ENCODE assay signal across 9 mouse cellular contexts in genomic region chr1:74712461-74713098, GRCm38 (mm10). TPM values are rescaled to one million over a fixed set of nuclear protein-coding genes. Genes with fewer than 3 reads are reported as not detected.
A peak's percentile ranks its signal among the peaks of the same experiment; 100 is the strongest.
DNase-seq lines count a peak whose midpoint lies in the region; ATAC-seq lines count a peak whose summit lies in the region.
"Had no signal": no experiment of that assay in that cellular context is flagged by ENCODE, and none has a peak within 500 bp of the region (broad histone marks: within the 10 kb centered on the region; RNA-seq: fewer than 3 reads in every experiment).

No protein-coding gene starts in this region.

- no peaks in the 10 kb centered on the region for H3K9me3 ChIP-seq in heart, embryonic 13.5 days
- H3K9me3 ChIP-seq in embryonic facial prominence, embryonic 10.5 days, result no peaks in the 10 kb centered on the region
- no peaks in the 10 kb centered on the region for H3K9me3 ChIP-seq in intestine, embryonic 14.5 days (ENCODE audit: control insufficient read depth, low read length)
- H3K9me3 ChIP-seq in midbrain, embryonic 14.5 days (ENCODE audit: control insufficient read depth, low read length), result no peaks in the 10 kb centered on the region
- H3K9me3 ChIP-seq: G1E had no signal

- ATAC-seq in heart, embryonic 13.5 days (ENCODE audit: extremely low read depth, insufficient number of reproducible peaks, low FRiP score, low TSS enrichment), result no peak
- ATAC-seq in intestine, embryonic 14.5 days (replicated peaks; ENCODE audit: low FRiP score, low TSS enrichment, low read depth), result no peak
- ATAC-seq in midbrain, embryonic 14.5 days (ENCODE audit: low FRiP score, low TSS enrichment), result no peak

- H3K27me3 ChIP-seq in heart, embryonic 13.5 days (replicated peaks), result no peaks in the 10 kb centered on the region
- peaks cover 10% of the 10 kb centered on the region; the same call in 1 of the 2 replicates for H3K27me3 ChIP-seq in embryonic facial prominence, embryonic 10.5 days (replicated peaks; ENCODE audit: low read depth, poor library complexity, severe bottlenecking)
- no peaks in the 10 kb centered on the region for H3K27me3 ChIP-seq in intestine, embryonic 14.5 days (replicated peaks; ENCODE audit: control insufficient read depth, insufficient read depth, low read length)
- H3K27me3 ChIP-seq in midbrain, embryonic 14.5 days (ENCODE audit: control insufficient read depth, insufficient read depth, low read length), result peaks cover 6% of the 10 kb centered on the region; the same call in 1 of the 2 replicates

- peak overlapping the region; percentile 90 for H3K9ac ChIP-seq in heart, embryonic 13.5 days
- peak overlapping the region; percentile 58; the same call in 1 of the 2 replicates for H3K9ac ChIP-seq in intestine, embryonic 14.5 days (ENCODE audit: low read length)
- no peak overlapping the region for H3K9ac ChIP-seq in midbrain, embryonic 14.5 days (replicated peaks; ENCODE audit: low read length)

- WGBS in heart, embryonic 13.5 days, result 39% methylated on average over 5 of the region's 5 CpGs
- 35% methylated on average over 5 of the region's 5 CpGs for WGBS in embryonic facial prominence, embryonic 10.5 days
- WGBS in intestine, embryonic 14.5 days, result 41% methylated on average over 5 of the region's 5 CpGs
- WGBS in midbrain, embryonic 14.5 days, result 38% methylated on average over 5 of the region's 5 CpGs

- H3K4me1 ChIP-seq in heart, embryonic 13.5 days, result peaks cover 18% of the 10 kb centered on the region
- peaks cover 40% of the 10 kb centered on the region for H3K4me1 ChIP-seq in embryonic facial prominence, embryonic 10.5 days
- H3K4me1 ChIP-seq in intestine, embryonic 14.5 days (replicated peaks; ENCODE audit: control insufficient read depth, insufficient read depth, low read length), result no peaks in the 10 kb centered on the region; the same call in 1 of the 2 replicates
- H3K4me1 ChIP-seq in midbrain, embryonic 14.5 days (ENCODE audit: control insufficient read depth, insufficient read depth, low read length), result peaks cover 9% of the 10 kb centered on the region

- H3K4me2 ChIP-seq in heart, embryonic 13.5 days, result peak overlapping the region; percentile 97
- peak overlapping the region; percentile 98 for H3K4me2 ChIP-seq in intestine, embryonic 14.5 days (ENCODE audit: low read length)
- H3K4me2 ChIP-seq in midbrain, embryonic 14.5 days (ENCODE audit: low read length), result peak overlapping the region; percentile 71

- H3K36me3 ChIP-seq in heart, embryonic 13.5 days, result no peaks in the 10 kb centered on the region
- H3K36me3 ChIP-seq in embryonic facial prominence, embryonic 10.5 days (replicated peaks), result no peaks in the 10 kb centered on the region
- H3K36me3 ChIP-seq in intestine, embryonic 14.5 days (ENCODE audit: control insufficient read depth, insufficient read depth, low read length), result no peaks in the 10 kb centered on the region
- no peaks in the 10 kb centered on the region for H3K36me3 ChIP-seq in midbrain, embryonic 14.5 days (ENCODE audit: control insufficient read depth, insufficient read depth, low read length)
- H3K36me3 ChIP-seq: G1E had no signal

- H3K4me3 ChIP-seq in heart, embryonic 13.5 days, result peak overlapping the region; percentile 74
- peak overlapping the region; percentile 72 for H3K4me3 ChIP-seq in embryonic facial prominence, embryonic 10.5 days
- peak overlapping the region; percentile 57 for H3K4me3 ChIP-seq in intestine, embryonic 14.5 days (ENCODE audit: low read depth, low read length)
- H3K4me3 ChIP-seq in midbrain, embryonic 14.5 days (replicated peaks; ENCODE audit: low read depth, low read length), result peak overlapping the region; percentile 37

- no peak for DNase-seq in heart, adult 8-10 months (ENCODE audit: low spot score)
- no peak for DNase-seq in embryonic facial prominence, embryonic 10.5 days (ENCODE audit: low spot score)
- no peak for DNase-seq in intestine, embryonic 14.5 days (ENCODE audit: low spot score)
- no peak for DNase-seq in midbrain, embryonic 14.5 days
- no peak for DNase-seq in T-cell, adult 2 months (ENCODE audit: low spot score)
- no peak for DNase-seq in left cerebral cortex, adult 11 months (ENCODE audit: low spot score)
- no peak for DNase-seq in thymus, postnatal 36 days

- H3K27ac ChIP-seq in heart, embryonic 13.5 days (replicated peaks), result no peak overlapping the region; the same call in 1 of the 2 replicates
- peak overlapping the region; percentile 88; the same call in 1 of the 2 replicates for H3K27ac ChIP-seq in embryonic facial prominence, embryonic 10.5 days (replicated peaks)
- no peak overlapping the region for H3K27ac ChIP-seq in intestine, embryonic 14.5 days (ENCODE audit: low read depth)
- no peak overlapping the region for H3K27ac ChIP-seq in midbrain, embryonic 14.5 days (replicated peaks; ENCODE audit: low read depth, low read length)

RNA-seq across cellular contexts. Expression of gene Cyp27a1, which starts 0.8 kb away (rescaled TPM):
- 11.1 and 11.3 TPM in 2 replicates for polyA plus RNA-seq in heart, embryonic 13.5 days (2015; fragmentation: Nextera tagmentation; extraction: Ambion mirVana)
- 10 to 100 TPM; 11.3 to 20.8 (median 16.6) TPM for total RNA-seq in heart, adult 8-10 months (2022)
- polyA plus RNA-seq in embryonic facial prominence, embryonic 10.5 days (2016; fragmentation: Nextera tagmentation; extraction: Ambion mirVana), result 12.1 and 12.8 TPM in 2 replicates
- 6.4 and 8.9 TPM in 2 replicates for polyA plus RNA-seq in intestine, embryonic 14.5 days (2014; fragmentation: Nextera tagmentation; extraction: Ambion mirVana)
- 0.53 and 2.1 TPM in 2 replicates for polyA plus RNA-seq in midbrain, embryonic 14.5 days (2014; fragmentation: Nextera tagmentation; extraction: Ambion mirVana)
- polyA plus RNA-seq: G1E had no signal

RNA-seq across cellular contexts. Expression of gene Prkag3, which starts 36.4 kb away (rescaled TPM):
- polyA plus RNA-seq in heart, embryonic 13.5 days (2015; fragmentation: Nextera tagmentation; extraction: Ambion mirVana), result 4.2 and 7.2 TPM in 2 replicates
- total RNA-seq in heart, adult 8-10 months (2022), result 1 to 10 TPM; 1.6 to 4.1 (median 2.2) TPM
- polyA plus RNA-seq in embryonic facial prominence, embryonic 10.5 days (2016; fragmentation: Nextera tagmentation; extraction: Ambion mirVana), result 0.11 TPM in 1 of 2 replicates, not detected in the other
- 0.09 TPM in 2 replicates for polyA plus RNA-seq in intestine, embryonic 14.5 days (2014; fragmentation: Nextera tagmentation; extraction: Ambion mirVana)
- not detected in 2 replicates for polyA plus RNA-seq in midbrain, embryonic 14.5 days (2014; fragmentation: Nextera tagmentation; extraction: Ambion mirVana)
- total RNA-seq: G1E had no signal
- polyA plus RNA-seq: G1E had no signal

RNA-seq across cellular contexts. Expression of gene Ttll4, which starts 51.0 kb away (rescaled TPM):
- polyA plus RNA-seq in heart, embryonic 13.5 days (2015; fragmentation: Nextera tagmentation; extraction: Ambion mirVana), result 8.0 and 9.1 TPM in 2 replicates
- total RNA-seq in heart, adult 8-10 months (2022), result 10 to 100 TPM in 1 of 4 experiments, 1 to 10 TPM in 3; 8.1 to 10.5 (median 9.3) TPM
- polyA plus RNA-seq in embryonic facial prominence, embryonic 10.5 days (2016; fragmentation: Nextera tagmentation; extraction: Ambion mirVana), result 49.9 and 59.4 TPM in 2 replicates
- polyA plus RNA-seq in intestine, embryonic 14.5 days (2014; fragmentation: Nextera tagmentation; extraction: Ambion mirVana), result 21.8 and 26.3 TPM in 2 replicates
- polyA plus RNA-seq in midbrain, embryonic 14.5 days (2014; fragmentation: Nextera tagmentation; extraction: Ambion mirVana), result 10.4 and 20.1 TPM in 2 replicates

RNA-seq across cellular contexts. Expression of gene Wnt6, which starts 59.1 kb away (rescaled TPM):
- 0.31 and 0.36 TPM in 2 replicates for polyA plus RNA-seq in heart, embryonic 13.5 days (2015; fragmentation: Nextera tagmentation; extraction: Ambion mirVana)
- total RNA-seq in heart, adult 8-10 months (2022), result under 1 TPM; 0.16 to 0.69 (median 0.26) TPM
- polyA plus RNA-seq in embryonic facial prominence, embryonic 10.5 days (2016; fragmentation: Nextera tagmentation; extraction: Ambion mirVana), result 26.5 and 26.6 TPM in 2 replicates
- 0.22 and 0.31 TPM in 2 replicates for polyA plus RNA-seq in intestine, embryonic 14.5 days (2014; fragmentation: Nextera tagmentation; extraction: Ambion mirVana)
- 2.7 TPM in 1 of 2 replicates, not detected in the other for polyA plus RNA-seq in midbrain, embryonic 14.5 days (2014; fragmentation: Nextera tagmentation; extraction: Ambion mirVana)
- total RNA-seq: G1E had no signal
- polyA plus RNA-seq: G1E had no signal
